Mouse (Mus musculus) urinary bladder, adult 2 months (tissue): ENCODE data around the gene Vmn1r54. TPM values are rescaled to one million over a fixed set of nuclear protein-coding genes. Genes with fewer than 3 reads are reported as not detected.
"Not testable (repeated sequence)": the region's sequence is repeated elsewhere in the genome, so short reads cannot be mapped to it uniquely, and the experiment has no call there.

Experiments used
- DNase-seq: peaks from one replicate; pipeline ENCODE4 v3.0.0; 2022; ENCODE audit warnings: low spot score
- polyA plus RNA-seq: library from polyadenylated mRNA; depleted of rRNA; stranded (reverse); fragments of >200 nt; gene quantifications from 2 replicates; pipeline ENCODE4 v1.2.3, GENCODE M21; 2012; rRNA removed

Gene Vmn1r54
- polyA plus RNA-seq = not detected in 2 replicates

- DNase-seq = no peak
These were observed at the start of gene Vmn1r54 for GRCm38 (mm10) chr6:90246000-90246399. Gene Vmn1r54, plus strand, starts transcription at chr6:90246300.

GRCm38 (mm10) chr6:90202493-90202892 lies 43.6 kb upstream of the Vmn1r54 start, which contains the start of gene V1ra8:
Gene V1ra8, plus strand, starts transcription at chr6:90202793.
- not testable (repeated sequence) for DNase-seq

GRCm38 (mm10) chr6:90224338-90224737 lies 21.8 kb upstream of the Vmn1r54 start, which contains the start of gene Vmn1r53:
Gene Vmn1r53, minus strand, starts transcription at chr6:90224438.
- no peak for DNase-seq

GRCm38 (mm10) chr6:90232114-90232513 lies 14.0 kb upstream of the Vmn1r54 start:
- DNase-seq = not testable (repeated sequence)

GRCm38 (mm10) chr6:90232681-90233080 lies 13.4 kb upstream of the Vmn1r54 start:
- no peak for DNase-seq

GRCm38 (mm10) chr6:90244019-90244418 lies 2.1 kb upstream of the Vmn1r54 start:
- no peak for DNase-seq

GRCm38 (mm10) chr6:90288265-90288664 lies 42.2 kb downstream of the Vmn1r54 start:
- no peak for DNase-seq

GRCm38 (mm10) chr6:90300919-90301318 lies 54.8 kb downstream of the Vmn1r54 start, which contains the start of gene BC048671:
Gene BC048671, plus strand, starts transcription at chr6:90301219.
- DNase-seq = no peak

- no peak for DNase-seq
These were observed 60.3 kb downstream of the Vmn1r54 start for GRCm38 (mm10) chr6:90306315-90306975.

- peak; percentile 17 for DNase-seq
These were observed 63.0 kb downstream of the Vmn1r54 start for GRCm38 (mm10) chr6:90308839-90309778.

- no peak for DNase-seq
These were observed 69.9 kb downstream of the Vmn1r54 start for GRCm38 (mm10) chr6:90315961-90316360.

GRCm38 (mm10) chr6:90317510-90318258 lies 71.6 kb downstream of the Vmn1r54 start:
- no peak for DNase-seq

GRCm38 (mm10) chr6:90319019-90319418 lies 72.9 kb downstream of the Vmn1r54 start:
- DNase-seq = no peak

- DNase-seq = no peak
These were observed 73.5 kb downstream of the Vmn1r54 start for GRCm38 (mm10) chr6:90319475-90320191.

- no peak for DNase-seq
These were observed 74.3 kb downstream of the Vmn1r54 start for GRCm38 (mm10) chr6:90320429-90320828.

Other genes starting within 250 kb of the Vmn1r54 start
- gene Vmn1r47, start 230.2 kb upstream of the Vmn1r54 start, polyA plus RNA-seq = not detected in 2 replicates
- gene Vmn1r48, start 209.5 kb upstream of the Vmn1r54 start, polyA plus RNA-seq = not detected in 2 replicates
- gene Vmn1r49, start 167.8 kb upstream of the Vmn1r54 start, polyA plus RNA-seq = not detected in 2 replicates
- gene Vmn1r50, start 144.9 kb upstream of the Vmn1r54 start, polyA plus RNA-seq = not detected in 2 replicates
- not detected in 2 replicates for gene Vmn1r51, start 123.7 kb upstream of the Vmn1r54 start, polyA plus RNA-seq
- not detected in 2 replicates for gene Vmn1r52, start 71.5 kb upstream of the Vmn1r54 start, polyA plus RNA-seq
- not detected in 2 replicates for gene V1ra8, start 43.5 kb upstream of the Vmn1r54 start, polyA plus RNA-seq
- 0.10 TPM in 1 of 2 replicates, not detected in the other for gene Vmn1r53, start 21.9 kb upstream of the Vmn1r54 start, polyA plus RNA-seq
- not detected in 2 replicates for gene BC048671, start 54.9 kb downstream of the Vmn1r54 start, polyA plus RNA-seq
- gene Chst13, start 78.9 kb downstream of the Vmn1r54 start, polyA plus RNA-seq = 0.29 and 0.31 TPM in 2 replicates
- gene Uroc1, start 87.0 kb downstream of the Vmn1r54 start, polyA plus RNA-seq = 0.21 and 0.23 TPM in 2 replicates
- 13.4 and 14.7 TPM in 2 replicates for gene Zxdc, start 123.2 kb downstream of the Vmn1r54 start, polyA plus RNA-seq
- gene Cfap100, start 182.5 kb downstream of the Vmn1r54 start, polyA plus RNA-seq = 1.3 and 2.2 TPM in 2 replicates
- gene Klf15, start 216.3 kb downstream of the Vmn1r54 start, polyA plus RNA-seq = 15.5 and 18.5 TPM in 2 replicates
- 6.2 and 7.2 TPM in 2 replicates for gene Aldh1l1, start 240.1 kb downstream of the Vmn1r54 start, polyA plus RNA-seq